Mouse (Mus musculus): ENCODE results near the gene Hoxb4. TPM values are rescaled to one million over a fixed set of nuclear protein-coding genes. Genes with fewer than 3 reads are reported as not detected.

Hoxb4 gene
- total and polyA plus RNA-seq, 3 experiments: 2.7 to 5.5 (median 3.3) TPM

GRCm38 (mm10) chr11:96326705-96327104, 8.6 kb downstream of the Hoxb4 start:
- Histone ChIP-seq H3K9me3 (replicated peaks; ENCODE audit: low read length) (no peaks in the 10 kb centered on the region), H3K9ac (ENCODE audit: insufficient read depth, low read depth) (no peak overlapping the region), H3K27me3 (replicated peaks) (no peaks in the 10 kb centered on the region), H3K4me1 (ENCODE audit: control insufficient read depth in 1 of 2, insufficient read depth in 2 of 2) (no peaks in the 10 kb centered on the region), H3K27ac (ENCODE audit: insufficient read depth, low read depth) (no peak overlapping the region), H3K79me2 (replicated peaks; ENCODE audit: control insufficient read depth, extremely low read depth, insufficient read depth, poor library complexity, severe bottlenecking) (no peaks in the 10 kb centered on the region), H3K4me3 (replicated peaks in 1 of 3; ENCODE audit: low read depth in 2 of 3, low read length in 2 of 3, poor library complexity in 1 of 3) (no peak overlapping the region), H3K36me3 (replicated peaks in 1 of 2; ENCODE audit: control insufficient read depth in 1 of 2, insufficient read depth in 1 of 2, low read length in 1 of 2) (no peaks in the 10 kb centered on the region), H3K4me2 (ENCODE audit: insufficient read depth, low read depth, poor library complexity, severe bottlenecking) (no peak overlapping the region)
- TF ChIP-seq KAT2A (IDR thresholded peaks at IDR 0.05; ENCODE audit: insufficient replicate concordance, low read length): no peak
- TF ChIP-seq USF2 (conservative IDR thresholded peaks at IDR 0.05; ENCODE audit: low read depth, low read length): no peak
- no peak for TF ChIP-seq POLR2A (IDR thresholded peaks at IDR 0.05; ENCODE audit: low read depth, low read length)
- no peak for TF ChIP-seq MAX (IDR thresholded peaks at IDR 0.05; ENCODE audit: low read length)
- TF ChIP-seq PAX5 (IDR thresholded peaks at IDR 0.05; ENCODE audit: low read length): no peak
- no peak for TF ChIP-seq ZMIZ1 (IDR thresholded peaks at IDR 0.05; ENCODE audit: low read depth, low read length)
- TF ChIP-seq ZC3H11A (IDR thresholded peaks at IDR 0.05; ENCODE audit: low read depth, low read length): no peak
- TF ChIP-seq E2F4 (IDR thresholded peaks at IDR 0.05; ENCODE audit: insufficient replicate concordance, low read depth, low read length): no peak
- no peak for TF ChIP-seq RCOR1 (conservative IDR thresholded peaks at IDR 0.05; ENCODE audit: low read depth, low read length)
- no peak for TF ChIP-seq NELFE (IDR thresholded peaks at IDR 0.05; ENCODE audit: low read depth, low read length)
- no peak for TF ChIP-seq UBTF (IDR thresholded peaks at IDR 0.05; ENCODE audit: low read depth, low read length)
- TF ChIP-seq MAFK (IDR thresholded peaks at IDR 0.05; ENCODE audit: insufficient replicate concordance, low read length): no peak
- TF ChIP-seq GABPA (IDR thresholded peaks at IDR 0.05; ENCODE audit: insufficient replicate concordance, low read depth, low read length): no peak
- no peak for TF ChIP-seq ZNF384 (IDR thresholded peaks at IDR 0.05; ENCODE audit: low read depth, low read length)
- no peak for DNase-seq (ENCODE audit: extremely low read depth)
- dilution Hi-C loops (cut with MboI; ENCODE audit: extremely low pct_ligation_motif_present, extremely low pct_unique_long_range_greater_than_20kb, low sequenced_read_pairs) (no loop called here), in situ Hi-C loops (cut with MboI; ENCODE audit: low pct_ligation_motif_present, low pct_unique_long_range_greater_than_20kb, low sequenced_read_pairs) (no loop called here)

DNA sequence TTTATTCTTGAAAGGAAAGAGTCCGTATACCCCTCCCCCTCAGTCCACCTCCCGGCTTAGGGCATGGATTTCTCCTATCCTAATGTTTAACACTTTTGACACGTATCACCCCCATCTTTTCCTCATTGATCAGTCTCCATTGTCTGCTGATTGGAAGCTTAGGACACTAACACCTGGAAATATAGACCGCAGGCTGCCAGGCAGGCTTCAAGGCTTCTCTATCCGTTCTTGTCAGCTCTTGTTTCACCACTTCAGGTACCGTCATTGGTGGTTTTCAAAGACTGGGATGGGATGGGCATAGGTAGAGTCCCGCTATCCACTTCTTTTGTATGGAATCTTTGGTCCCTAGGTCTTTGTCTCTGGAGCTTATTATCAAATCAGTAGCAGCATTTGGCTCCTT, 9.1 kb downstream of the Hoxb4 start:
- Histone ChIP-seq H3K27me3 (replicated peaks) (no peaks in the 10 kb centered on the region), H3K4me1 (ENCODE audit: control insufficient read depth in 1 of 2, insufficient read depth in 2 of 2) (no peaks in the 10 kb centered on the region), H3K9ac (ENCODE audit: insufficient read depth, low read depth) (no peak overlapping the region), H3K9me3 (replicated peaks; ENCODE audit: low read length) (no peaks in the 10 kb centered on the region), H3K4me2 (ENCODE audit: insufficient read depth, low read depth, poor library complexity, severe bottlenecking) (no peak overlapping the region), H3K4me3 (replicated peaks in 1 of 3; ENCODE audit: low read depth in 2 of 3, low read length in 2 of 3, poor library complexity in 1 of 3) (no peak overlapping the region), H3K79me2 (replicated peaks; ENCODE audit: control insufficient read depth, extremely low read depth, insufficient read depth, poor library complexity, severe bottlenecking) (no peaks in the 10 kb centered on the region), H3K36me3 (replicated peaks in 1 of 2; ENCODE audit: control insufficient read depth in 1 of 2, insufficient read depth in 1 of 2, low read length in 1 of 2) (no peaks in the 10 kb centered on the region), H3K27ac (ENCODE audit: insufficient read depth, low read depth) (no peak overlapping the region)
- no peak for DNase-seq (ENCODE audit: extremely low read depth)
- dilution Hi-C loops (cut with MboI; ENCODE audit: extremely low pct_ligation_motif_present, extremely low pct_unique_long_range_greater_than_20kb, low sequenced_read_pairs) (no loop called here), in situ Hi-C loops (cut with MboI; ENCODE audit: low pct_ligation_motif_present, low pct_unique_long_range_greater_than_20kb, low sequenced_read_pairs) (no loop called here)
- TF ChIP-seq NRF1 (IDR thresholded peaks at IDR 0.05; ENCODE audit: low read depth, low read length): no peak
- no peak for TF ChIP-seq TBP (conservative IDR thresholded peaks at IDR 0.05; ENCODE audit: low read depth, low read length)
- TF ChIP-seq ZNF384 (IDR thresholded peaks at IDR 0.05; ENCODE audit: low read depth, low read length): no peak
- no peak for TF ChIP-seq POLR2AphosphoS2 (IDR thresholded peaks at IDR 0.05; ENCODE audit: low read depth, low read length)
- TF ChIP-seq GABPA (IDR thresholded peaks at IDR 0.05; ENCODE audit: insufficient replicate concordance, low read depth, low read length): no peak
- TF ChIP-seq PAX5 (IDR thresholded peaks at IDR 0.05; ENCODE audit: low read length): no peak
- TF ChIP-seq JUND (conservative IDR thresholded peaks at IDR 0.05; ENCODE audit: low read depth, low read length): no peak
- no peak for TF ChIP-seq POLR2A (IDR thresholded peaks at IDR 0.05; ENCODE audit: low read depth, low read length)
- TF ChIP-seq UBTF (IDR thresholded peaks at IDR 0.05; ENCODE audit: low read depth, low read length): no peak
- TF ChIP-seq RAD21 (IDR thresholded peaks at IDR 0.05; ENCODE audit: low read depth, low read length): no peak
- TF ChIP-seq CHD1 (IDR thresholded peaks at IDR 0.05; ENCODE audit: low read depth, low read length): no peak
- TF ChIP-seq ZKSCAN1 (IDR thresholded peaks at IDR 0.05; ENCODE audit: borderline replicate concordance, low read depth, low read length): no peak
- TF ChIP-seq KAT2A (IDR thresholded peaks at IDR 0.05; ENCODE audit: insufficient replicate concordance, low read length): no peak
- no peak for TF ChIP-seq USF1 (IDR thresholded peaks at IDR 0.05; ENCODE audit: low read depth, low read length)
- TF ChIP-seq CTCF (conservative IDR thresholded peaks at IDR 0.05 in 1 of 2, IDR thresholded peaks at IDR 0.05 in 1 of 2; ENCODE audit: low read depth in 2 of 2, low read length in 2 of 2): no peak
- TF ChIP-seq SIN3A (IDR thresholded peaks at IDR 0.05; ENCODE audit: low read length): no peak
- TF ChIP-seq HCFC1 (IDR thresholded peaks at IDR 0.05; ENCODE audit: low read depth, low read length): no peak
- TF ChIP-seq EP300 (IDR thresholded peaks at IDR 0.05; ENCODE audit: low read length): no peak
- no peak for TF ChIP-seq MYC (IDR thresholded peaks at IDR 0.05; ENCODE audit: low read depth, low read length)
